Mouse (Mus musculus) hindbrain, postnatal 0 days (tissue): ENCODE data around the gene Tedc1. TPM values are rescaled to one million over a fixed set of nuclear protein-coding genes. Genes with fewer than 3 reads are reported as not detected.

Experiments used
- ATAC-seq: fragments of 200-750 bp; cut with Nextera tagmentation; 2 replicates; pipeline ENCODE4 v1.8.0; 2017; ENCODE audit warnings: mild to moderate bottlenecking, moderate TSS enrichment, moderate library complexity
- DNase-seq: peaks from one replicate; pipeline ENCODE4 v3.0.0-alpha.2; 2015; ENCODE audit warnings: low spot score
- H3K27ac ChIP-seq: fragments of 300-500 bp; sonication (generic); 2 replicates; pipeline ENCODE4 v1.5.1; 2014; ENCODE audit warnings: mild to moderate bottlenecking
- H3K27me3 ChIP-seq: fragments of 300-500 bp; sonication (generic); 2 replicates; pipeline ENCODE4 v1.6.1; 2014; ENCODE audit warnings: low read length, mixed read lengths; ENCODE audit not compliant: insufficient read depth
- H3K36me3 ChIP-seq: fragments of 300-500 bp; sonication (generic); 2 replicates; pipeline ENCODE4 v1.6.1; 2014; ENCODE audit warnings: low read length, mixed read lengths; ENCODE audit not compliant: insufficient read depth
- H3K4me1 ChIP-seq: fragments of 300-500 bp; sonication (generic); 2 replicates; pipeline ENCODE4 v1.6.1; 2014; ENCODE audit warnings: antibody characterized with exemption, low read length, mixed read lengths; ENCODE audit not compliant: insufficient read depth
- H3K4me2 ChIP-seq: fragments of 300-500 bp; sonication (generic); 2 replicates; pipeline ENCODE4 v1.6.1; 2014; ENCODE audit warnings: low read depth, mild to moderate bottlenecking, low read length, moderate library complexity, mixed read lengths
- H3K4me3 ChIP-seq: fragments of 300-500 bp; sonication (generic); 2 replicates; pipeline ENCODE4 v1.5.1; 2014; ENCODE audit warnings: low read length
- H3K9ac ChIP-seq: fragments of 300-500 bp; sonication (generic); replicated peaks from 2 replicates; pipeline ENCODE4 v1.6.1; 2014; ENCODE audit warnings: mild to moderate bottlenecking, low read length, moderate library complexity, mixed read lengths
- H3K9me3 ChIP-seq: fragments of 300-500 bp; sonication (generic); 2 replicates; pipeline ENCODE4 v1.6.1; 2016; ENCODE audit warnings: low read length, mixed read lengths
- CTCF ChIP-seq: IDR thresholded peaks from 2 replicates; pipeline ENCODE4 v1.5.1; 2016; ENCODE audit warnings: antibody characterized with exemption, control low read depth, low read depth
- WGBS: fragments of 180-500 bp; shearing (Covaris S2); extraction: QIAGEN DNeasy Blood & Tissue Kit; methylation state at CpG from one replicate; pipeline ENCODE4 v1.1.7; 2014; 5-methylcytosine and 5-hydroxymethylcytosine counted together
- polyA plus RNA-seq: library from polyadenylated mRNA; unstranded; fragments of >200 nt; fragmentation: Nextera tagmentation; extraction: Ambion mirVana; gene quantifications from 2 replicates; pipeline ENCODE4 v1.2.1, GENCODE M21; 2015
- total RNA-seq: library from RNA; depleted of rRNA; stranded (reverse); fragments of >200 nt; gene quantifications from 2 replicates; pipeline ENCODE4 v1.2.3, GENCODE M21; 2014

Tedc1 gene
- total and polyA plus RNA-seq, 2 experiments from 2014 or later: 14.7 to 16.6 TPM

DNA sequence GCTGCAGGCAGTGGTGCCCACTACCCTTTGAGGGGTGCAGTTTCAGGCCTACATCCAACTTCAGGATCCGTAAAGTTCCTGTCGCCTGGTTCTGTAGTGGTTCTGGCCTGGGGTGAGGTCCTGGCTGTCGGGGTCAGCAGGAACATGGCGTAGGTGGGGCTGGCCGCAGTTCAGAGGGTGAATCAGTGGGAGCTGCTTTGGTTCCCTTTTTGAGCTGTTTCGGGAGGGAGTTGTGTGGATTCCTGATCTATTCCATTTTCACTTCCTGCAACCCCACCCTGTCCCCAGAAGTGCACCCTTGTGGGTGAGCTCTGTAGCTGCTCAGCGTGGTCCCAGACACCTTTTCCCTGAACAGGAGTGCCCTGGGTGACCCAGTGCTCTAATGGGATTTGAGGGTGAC is 2.2 kb upstream of the Tedc1 start:
- 93% methylated on average over 7 of the region's 7 CpGs for WGBS
- Histone ChIP-seq H3K9me3 (no peaks in the 10 kb centered on the region), H3K27ac (no peak overlapping the region), H3K27me3 (no peaks in the 10 kb centered on the region), H3K4me2 (no peak overlapping the region), H3K4me3 (no peak overlapping the region), H3K36me3 (no peaks in the 10 kb centered on the region), H3K4me1 (peaks cover 18% of the 10 kb centered on the region), H3K9ac (no peak overlapping the region)
- DNase-seq (no peak), ATAC-seq (no peak)
- TF ChIP-seq CTCF: no peak

DNA sequence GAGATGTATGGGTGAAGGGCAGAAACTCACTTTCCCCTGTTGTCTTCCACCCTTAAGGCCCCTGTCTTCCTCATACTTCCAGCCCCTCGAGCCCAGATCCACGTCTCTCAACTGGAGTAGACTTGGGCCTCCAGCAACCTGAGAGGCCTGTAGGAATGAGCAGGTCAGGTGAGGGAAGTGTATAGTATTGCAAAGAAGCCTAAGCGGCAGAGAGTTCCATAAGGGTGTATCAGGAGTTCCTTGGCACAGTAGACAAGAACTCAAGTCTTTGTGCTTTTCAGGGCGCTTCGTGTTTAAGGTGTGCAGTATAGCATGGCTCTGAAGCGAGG is 1.5 kb upstream of the Tedc1 start:
- Histone ChIP-seq H3K36me3 (no peaks in the 10 kb centered on the region), H3K27ac (no peak overlapping the region; the same call in 1 of the 2 replicates), H3K27me3 (no peaks in the 10 kb centered on the region), H3K9ac (no peak overlapping the region; the same call in 1 of the 2 replicates), H3K4me1 (peaks cover 18% of the 10 kb centered on the region), H3K4me2 (peak overlapping the region; percentile 96), H3K9me3 (no peaks in the 10 kb centered on the region), H3K4me3 (peak overlapping the region; percentile 60; the same call in 1 of the 2 replicates)
- no peak for DNase-seq
- TF ChIP-seq CTCF: no peak
- ATAC-seq: no peak
- WGBS: 85% methylated on average over 6 of the region's 6 CpGs

DNA sequence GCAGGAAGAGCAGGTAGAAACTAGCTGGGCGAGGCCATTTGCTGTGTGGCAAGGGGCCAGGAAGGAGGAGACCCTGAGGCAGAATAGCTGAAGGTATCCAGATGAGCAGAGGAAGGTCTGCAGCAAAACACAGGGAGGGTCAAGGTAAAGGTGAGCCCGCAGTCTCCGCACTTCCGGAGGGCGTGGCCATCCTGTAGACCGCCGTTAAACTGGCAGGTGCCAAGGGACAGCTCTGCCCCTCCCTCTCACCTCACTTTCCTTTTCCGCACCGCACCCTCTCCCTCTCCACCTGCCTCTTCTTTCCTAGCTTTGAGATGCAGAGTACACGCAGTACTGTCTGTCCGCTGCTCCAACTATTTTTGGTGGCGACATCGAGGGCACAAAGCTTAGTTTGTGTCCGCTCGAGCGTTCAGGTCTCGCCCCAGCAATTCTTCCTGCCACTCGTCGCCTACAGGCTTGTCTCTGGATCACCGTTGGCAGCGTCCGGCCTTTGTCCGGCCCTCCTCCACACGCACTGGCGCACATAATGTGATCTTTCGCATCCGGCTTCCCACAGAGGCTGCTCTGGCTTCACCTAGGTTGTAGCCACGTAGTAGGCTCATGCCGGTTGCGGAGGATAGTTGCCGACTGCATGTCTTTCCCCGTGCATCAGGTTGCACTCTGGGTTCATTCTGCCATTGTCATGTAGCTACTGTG is 997 bp upstream of the Tedc1 start:
- H3K4me1 ChIP-seq: peaks cover 18% of the 10 kb centered on the region
- no peak for TF ChIP-seq CTCF
- peak overlapping the region; percentile 60 for H3K4me3 ChIP-seq
- H3K27ac ChIP-seq: peak overlapping the region; percentile 76
- ATAC-seq: no peak; the same call in 1 of the 2 replicates
- no peaks in the 10 kb centered on the region for H3K9me3 ChIP-seq
- no peaks in the 10 kb centered on the region for H3K27me3 ChIP-seq
- H3K4me2 ChIP-seq: peak overlapping the region; percentile 96
- no peaks in the 10 kb centered on the region for H3K36me3 ChIP-seq
- DNase-seq: no peak
- H3K9ac ChIP-seq: peak overlapping the region; percentile 62
- WGBS: 6% methylated on average over 32 of the region's 32 CpGs

DNA sequence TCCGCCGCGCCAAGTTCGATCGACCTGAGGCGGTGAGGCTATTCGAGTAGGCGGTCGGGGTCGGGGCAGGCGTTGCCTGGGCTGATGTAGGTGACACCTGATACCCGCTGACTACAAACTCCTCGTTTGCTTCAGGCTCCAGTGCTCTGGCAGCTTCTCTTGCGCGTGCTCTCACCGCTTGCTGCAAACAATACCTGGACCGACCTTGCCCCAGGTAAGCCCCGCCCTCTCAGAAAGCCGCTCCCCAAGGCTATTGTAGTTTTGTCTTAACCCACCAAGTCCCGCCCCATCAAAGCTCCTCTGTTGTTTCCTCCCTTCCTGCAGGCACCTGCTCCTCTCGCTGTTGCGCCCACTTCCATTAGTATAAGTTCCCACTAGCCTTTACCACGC is 314 bp downstream of the Tedc1 start:
- H3K4me1 ChIP-seq: peaks cover 15% of the 10 kb centered on the region
- H3K36me3 ChIP-seq: no peaks in the 10 kb centered on the region
- no peaks in the 10 kb centered on the region for H3K9me3 ChIP-seq
- H3K9ac ChIP-seq: peak overlapping the region; percentile 40
- no peaks in the 10 kb centered on the region for H3K27me3 ChIP-seq
- H3K4me2 ChIP-seq: peak overlapping the region; percentile 96
- no peak overlapping the region for H3K27ac ChIP-seq
- TF ChIP-seq CTCF: no peak
- ATAC-seq (no peak), DNase-seq (no peak)
- WGBS: under 1% methylated on average over 23 of the region's 23 CpGs
- H3K4me3 ChIP-seq: peak overlapping the region; percentile 60

DNA sequence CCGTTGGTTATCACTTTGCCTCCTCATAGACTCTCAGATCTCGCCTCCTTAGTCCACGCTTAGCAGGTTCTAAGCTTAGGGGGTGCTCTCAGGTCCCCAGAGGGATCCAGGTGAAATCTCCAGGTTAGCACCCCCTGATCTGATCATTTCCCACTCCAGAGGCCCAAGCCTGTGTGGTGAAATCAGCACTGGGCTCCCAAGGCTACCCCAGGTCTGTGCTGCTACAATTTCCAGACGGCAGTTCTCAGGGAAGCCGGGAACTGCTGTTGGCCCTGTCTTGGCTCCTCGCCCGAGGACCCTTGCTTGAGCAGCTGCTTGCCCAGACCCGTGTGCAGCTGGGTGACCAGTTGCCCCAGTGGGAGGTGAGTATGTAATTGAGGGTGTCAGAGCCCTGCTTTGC is 781 bp downstream of the Tedc1 start:
- no peak for TF ChIP-seq CTCF
- peak overlapping the region; percentile 96 for H3K4me2 ChIP-seq
- ATAC-seq (no peak), DNase-seq (peak; percentile 24)
- H3K4me1 ChIP-seq: peaks cover 12% of the 10 kb centered on the region
- 26% methylated on average over 8 of the region's 8 CpGs for WGBS
- H3K36me3 ChIP-seq: no peaks in the 10 kb centered on the region
- no peak overlapping the region for H3K27ac ChIP-seq
- H3K9me3 ChIP-seq: no peaks in the 10 kb centered on the region
- peak overlapping the region; percentile 40; the same call in 1 of the 2 replicates for H3K9ac ChIP-seq
- H3K4me3 ChIP-seq: peak overlapping the region; percentile 60
- H3K27me3 ChIP-seq: no peaks in the 10 kb centered on the region

DNA sequence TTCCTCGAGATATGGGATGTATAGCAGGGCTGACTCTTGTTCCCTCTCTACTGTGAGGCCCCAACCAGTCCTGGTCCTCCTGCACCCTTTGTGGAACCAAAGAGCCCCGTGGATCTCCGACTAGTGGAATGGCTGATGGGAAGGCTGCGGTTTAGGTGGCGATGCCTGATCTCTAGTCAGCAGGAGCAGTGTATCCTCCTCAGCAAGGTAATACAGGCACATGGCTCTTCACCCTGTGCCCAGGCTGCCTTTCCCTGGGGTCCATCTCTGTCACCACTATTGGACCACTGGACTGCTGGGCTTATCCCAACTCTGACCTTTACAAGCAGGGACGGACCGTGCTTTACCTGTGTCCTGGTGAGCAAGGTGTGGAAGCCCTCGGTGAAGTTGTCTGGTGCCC is 1.3 kb downstream of the Tedc1 start:
- TF ChIP-seq CTCF: no peak
- Histone ChIP-seq H3K27me3 (no peaks in the 10 kb centered on the region), H3K36me3 (no peaks in the 10 kb centered on the region), H3K4me2 (no peak overlapping the region), H3K4me3 (no peak overlapping the region), H3K4me1 (peaks cover 12% of the 10 kb centered on the region), H3K9ac (no peak overlapping the region), H3K27ac (no peak overlapping the region), H3K9me3 (no peaks in the 10 kb centered on the region)
- no peak for ATAC-seq
- WGBS: 91% methylated on average over 8 of the region's 8 CpGs
- no peak for DNase-seq

DNA sequence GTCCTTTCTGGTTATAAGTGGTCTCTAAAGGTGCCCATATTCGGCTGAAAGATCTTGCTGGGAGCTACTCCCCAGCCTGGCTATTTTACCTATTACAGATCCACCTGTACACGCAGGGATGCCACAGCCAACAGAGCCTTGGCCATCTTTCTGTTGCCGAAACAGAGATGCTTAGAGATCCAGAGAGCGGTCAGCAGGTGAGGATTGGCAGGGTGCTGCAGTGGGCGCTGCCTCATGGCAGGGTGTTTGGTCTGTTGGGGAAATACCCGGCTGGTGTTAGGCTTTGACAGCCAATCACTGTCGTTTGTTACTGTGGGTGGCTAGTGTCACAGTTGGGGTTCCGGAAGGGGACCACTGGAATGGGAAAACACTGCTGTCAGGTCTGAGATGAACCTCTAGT is 1.8 kb downstream of the Tedc1 start:
- no peaks in the 10 kb centered on the region for H3K36me3 ChIP-seq
- ATAC-seq (no peak), DNase-seq (no peak)
- no peak for TF ChIP-seq CTCF
- peaks cover 13% of the 10 kb centered on the region for H3K4me1 ChIP-seq
- H3K27me3 ChIP-seq: no peaks in the 10 kb centered on the region
- 87% methylated on average over 8 of the region's 8 CpGs for WGBS
- no peaks in the 10 kb centered on the region for H3K9me3 ChIP-seq
- H3K27ac ChIP-seq: no peak overlapping the region
- no peak overlapping the region for H3K9ac ChIP-seq
- H3K4me3 ChIP-seq: no peak overlapping the region
- H3K4me2 ChIP-seq: no peak overlapping the region
